Mouse (Mus musculus) ES-Bruce4 (cell line): Measurements from ENCODE around the gene Ankrd9.

Experiments used
- CTCF ChIP-seq: IDR thresholded peaks from one replicate; pipeline ENCODE4 v1.8.1; 2011; ENCODE audit warnings: low read depth, low read length
- EP300 ChIP-seq: IDR thresholded peaks from 2 replicates; pipeline ENCODE4 v1.6.1; 2011; ENCODE audit warnings: low read depth, low read length; ENCODE audit not compliant: insufficient read depth
- POLR2A ChIP-seq: IDR thresholded peaks from one replicate; pipeline ENCODE4 v1.8.1; 2011; ENCODE audit warnings: low read length; ENCODE audit not compliant: insufficient read depth

GRCm38 (mm10) chr12:110989409-110989808, 10.6 kb upstream of the Ankrd9 start:
- TF ChIP-seq EP300 (no peak), CTCF (no peak), POLR2A (no peak)
